Mouse (Mus musculus): ENCODE results near the gene Vwf.

DNA sequence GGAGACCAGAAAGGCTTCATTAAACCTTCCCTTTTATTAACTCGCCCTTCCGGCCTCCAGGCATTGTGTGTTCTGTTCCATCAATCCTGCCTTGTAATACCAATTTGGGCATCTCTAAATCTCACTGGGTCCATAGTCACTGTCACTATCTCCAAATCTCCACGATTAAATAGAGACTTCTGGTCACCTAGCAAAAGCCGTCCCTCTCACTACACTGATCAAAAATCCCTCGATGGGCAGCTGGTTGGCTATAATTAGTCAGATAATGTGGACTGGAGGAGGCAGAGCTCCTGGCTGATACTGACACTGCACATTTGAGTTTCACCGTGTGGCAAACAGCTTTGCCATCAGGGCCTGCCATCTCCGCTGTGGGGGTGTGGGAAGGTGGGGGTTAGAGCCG is 42.5 kb downstream of the Vwf start:
- TF ChIP-seq USF1 (IDR thresholded peaks at IDR 0.05; ENCODE audit: low read depth) (no peak), TCF3 (IDR thresholded peaks at IDR 0.05; ENCODE audit: insufficient read length, low read depth) (no peak), CEBPB (IDR thresholded peaks at IDR 0.05; ENCODE audit: insufficient read depth, poor library complexity, severe bottlenecking) (no peak), POLR2A (IDR thresholded peaks at IDR 0.05; ENCODE audit: insufficient read length, low read depth) (no peak), TCF12 (IDR thresholded peaks at IDR 0.05; ENCODE audit: insufficient read depth, poor library complexity, severe bottlenecking) (no peak), MYOD1 (IDR thresholded peaks at IDR 0.05; ENCODE audit: control insufficient read depth in 1 of 3, insufficient read length in 2 of 3, low read depth in 2 of 3) (peak in 1 of 3 experiments; percentile 5)

Measured in myocyte (in vitro differentiated cells).